Mouse (Mus musculus) embryonic stem cell, embryonic (primary cell): ENCODE measurements around the gene Pitpna.

Experiments used
- CTCF ChIA-PET, 4 experiments: fragments of 300-600 bp in 2 of 4; fragments of 350-600 bp in 2 of 4; sonication (Branson Sonifier 250); formaldehyde crosslinking; loops; one replicate each; lab custom pipeline; 2022; ENCODE audit warnings: inconsistent platforms in 2 of 4; lab: Charles Lee
- POLR2A ChIA-PET, 4 experiments: fragments of 300-600 bp in 2 of 4; fragments of 350-600 bp in 2 of 4; sonication (Branson Sonifier 250); formaldehyde crosslinking; loops; one replicate each; lab custom pipeline; 2022; ENCODE audit warnings: antibody characterized with exemption in 4 of 4, inconsistent platforms in 1 of 4; lab: Charles Lee

Gene Pitpna

DNA sequence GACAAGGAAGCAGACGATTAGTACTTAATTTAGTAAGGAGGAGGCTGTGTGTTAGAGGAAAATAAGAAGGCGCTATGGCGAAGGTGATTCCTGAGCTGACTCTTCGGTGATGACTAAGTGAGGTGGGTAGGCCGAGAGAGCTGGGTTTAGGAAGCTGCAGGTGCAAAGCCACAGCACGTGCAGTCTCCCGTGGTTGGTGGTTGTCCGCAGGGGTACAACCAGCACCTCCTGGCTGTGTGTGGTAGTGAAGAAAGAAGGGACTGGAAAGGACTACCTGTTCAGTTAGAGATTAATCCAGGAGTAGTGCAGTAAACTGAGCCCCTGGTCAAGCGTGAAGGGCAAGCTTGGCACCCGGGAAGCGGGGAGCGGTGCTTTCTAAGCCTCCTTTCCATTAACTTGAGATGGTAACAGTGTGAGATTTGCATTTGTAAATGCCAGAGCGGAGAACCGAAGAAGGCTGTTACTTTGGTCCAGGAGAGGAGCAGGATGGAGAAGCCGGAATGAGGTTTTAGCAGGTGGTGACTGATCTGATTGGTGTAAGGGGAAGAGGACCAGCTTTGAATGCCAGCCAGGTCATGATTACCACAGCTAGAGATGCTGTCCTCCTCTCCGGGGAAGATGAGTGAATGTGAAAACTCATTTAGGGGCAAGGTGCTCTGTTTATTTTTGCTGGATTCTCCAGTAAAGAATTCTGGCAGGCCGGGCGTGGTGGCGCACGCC, 64.5 kb downstream of the Pitpna start:
- ChIA-PET CTCF (interaction anchor here in 3 of 4 experiments (0.5 to 2.2 kb wide), 12 partner anchors 12 to 652 kb away, joined by 3 to 10 read pairs (median 3); partner anchors contain the start of genes Crk (in 1 of the 3), Inpp5k (in 1 of the 3) and Rilp (in 1 of the 3)), POLR2A (interaction anchor here (0.6 to 7.1 kb wide), 43 partner anchors 8 to 406 kb away, joined by 3 to 73 read pairs (median 5); partner anchors contain the start of genes Inpp5k (in 3 of the 4), Crk (in 2 of the 4), Pitpna (in 1 of the 4) and Slc43a2 (in 1 of the 4))

DNA sequence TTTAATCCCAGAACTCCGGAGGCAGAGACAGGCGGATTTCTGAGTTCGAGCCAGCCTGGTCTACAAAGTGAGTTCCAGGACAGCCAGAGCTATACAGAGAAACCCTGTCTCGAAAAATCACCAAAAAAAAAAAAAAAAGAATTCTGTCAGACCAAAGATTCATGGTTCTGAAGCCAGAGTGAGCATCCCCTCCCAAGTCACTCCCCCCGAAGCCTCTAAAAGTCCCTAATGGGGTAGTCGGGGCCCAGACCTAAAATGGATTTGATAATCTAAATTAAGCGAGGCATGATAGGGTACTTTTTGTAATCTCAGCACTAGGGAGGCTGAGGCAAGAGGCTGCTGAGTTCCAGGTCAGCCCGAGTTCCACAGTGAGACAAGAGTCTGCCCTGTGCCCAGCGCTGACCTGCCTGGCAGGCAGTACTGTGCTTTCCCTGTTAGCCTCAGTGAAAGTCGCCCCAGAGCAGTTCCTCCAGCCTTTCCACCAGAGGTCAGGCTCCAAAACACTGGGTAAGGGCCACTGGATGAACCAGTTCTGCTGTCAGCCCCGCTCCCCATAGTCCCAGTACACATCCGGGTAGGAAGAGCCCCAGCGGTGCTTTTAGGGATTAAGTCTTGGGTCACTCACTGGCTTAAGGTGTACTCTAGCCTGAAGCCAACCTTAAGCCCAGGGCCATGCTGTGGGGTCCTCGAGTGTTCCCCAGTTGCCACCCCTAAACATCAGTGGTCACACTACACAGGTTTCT, 65.2 kb downstream of the Pitpna start:
- CTCF ChIA-PET: interaction anchor here in 3 of 4 experiments (0.6 to 1.2 kb wide), 4 partner anchors 46 to 330 kb away, joined by 3 to 12 read pairs (median 3); partner anchors contain the start of gene Rilp (in 1 of the 3)

DNA sequence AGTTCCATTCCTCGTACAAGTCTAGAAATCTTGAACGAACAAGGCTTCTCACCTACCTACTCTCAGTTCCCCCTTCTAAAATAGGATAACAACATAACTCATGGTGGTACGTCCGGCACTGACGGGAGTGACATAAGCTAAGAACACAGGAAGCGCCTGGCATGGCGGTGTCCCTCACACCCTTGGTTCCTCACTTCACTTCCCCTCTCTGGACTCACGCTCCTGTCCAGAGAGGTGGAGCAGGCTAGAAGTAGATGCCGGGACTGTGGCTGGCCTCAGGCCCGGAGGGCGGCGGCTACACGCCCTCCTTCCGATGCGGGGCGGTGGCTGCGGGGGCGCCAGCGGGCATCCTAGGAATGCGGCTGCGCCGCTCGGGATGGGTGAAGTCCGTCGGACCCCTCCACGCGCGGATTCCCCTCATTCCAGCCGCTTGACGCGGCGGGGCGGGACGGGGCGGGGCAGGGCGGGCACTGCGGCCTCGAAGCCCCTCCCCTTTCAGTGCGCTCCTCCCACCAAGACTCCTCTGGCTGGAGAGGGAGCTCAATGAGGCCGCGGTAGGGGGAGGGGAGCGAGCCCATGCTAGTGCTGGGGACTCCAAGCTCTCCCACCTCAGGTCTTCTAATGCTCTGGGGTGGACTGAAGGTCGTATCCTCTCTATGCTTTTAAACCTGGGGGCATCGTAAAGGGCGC, 66.0 kb downstream of the Pitpna start:
- ChIA-PET POLR2A (interaction anchor here in 3 of 4 experiments (0.6 to 7.1 kb wide), 61 partner anchors 9 to 821 kb away, joined by 3 to 73 read pairs (median 4); partner anchors contain the start of genes Ywhae (in 3 of the 3), Crk (in 2 of the 3), Rilp (in 2 of the 3) and Tlcd2 (in 2 of the 3)), CTCF (interaction anchor here in 3 of 4 experiments (0.5 to 2.1 kb wide), 6 partner anchors 18 to 329 kb away, joined by 3 to 12 read pairs (median 4); partner anchors contain the start of genes Crk (in 1 of the 3) and Rilp (in 1 of the 3))

More for the DNA sequence above, 65.2 kb downstream of the Pitpna start:
- POLR2A ChIA-PET: interaction anchor here in 3 of 4 experiments (0.9 to 7.1 kb wide), 37 partner anchors 8 to 198 kb away, joined by 3 to 73 read pairs (median 7); partner anchors contain the start of genes Crk (in 2 of the 3), Inpp5k (in 2 of the 3), Tlcd2 (in 1 of the 3) and Wdr81 (in 1 of the 3)

DNA sequence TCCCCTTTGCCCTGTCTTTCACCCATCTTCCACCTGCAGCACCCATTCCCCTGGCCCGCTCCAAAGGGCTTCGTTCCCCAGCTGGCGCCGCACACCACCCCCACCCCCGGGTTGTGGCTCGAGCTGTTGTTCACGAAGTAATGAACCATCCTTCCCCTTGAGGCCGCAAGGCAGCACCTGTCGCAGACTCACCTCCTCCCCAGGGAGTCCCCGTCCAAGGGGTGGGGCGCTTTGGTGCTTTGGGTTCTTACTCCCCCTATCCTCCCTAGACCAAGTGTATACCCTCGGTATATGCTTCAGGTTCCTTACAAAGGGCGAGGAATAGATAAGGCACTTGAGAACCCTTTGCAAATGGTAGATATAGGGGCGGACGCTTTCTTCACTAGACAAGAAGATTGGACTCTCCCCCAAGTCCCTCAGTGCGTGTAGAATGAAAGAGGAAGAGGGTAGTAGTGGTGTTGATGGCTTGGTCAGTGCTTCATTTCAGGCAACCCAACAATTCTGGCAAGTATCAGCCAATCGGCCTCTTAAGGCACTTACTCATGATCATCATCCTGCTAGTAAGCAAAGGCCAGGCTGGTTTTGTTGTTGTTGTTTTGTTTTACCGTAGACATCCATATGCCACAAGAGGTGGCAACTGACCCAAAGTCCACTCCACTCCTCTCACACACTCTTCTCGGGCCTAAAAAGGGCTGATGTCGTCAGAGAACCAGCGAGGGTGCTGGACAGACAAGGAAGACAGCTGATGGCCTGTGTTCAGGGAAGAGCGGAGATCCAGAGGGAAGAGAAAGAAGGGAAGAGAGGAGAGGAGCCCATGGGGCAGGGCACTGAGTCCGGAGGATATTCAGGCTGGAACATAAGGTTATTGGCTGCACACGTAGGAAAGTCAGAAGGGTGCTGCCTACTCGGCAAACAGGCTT, 66.8 kb downstream of the Pitpna start:
- ChIA-PET POLR2A (interaction anchor here in 3 of 4 experiments (0.6 to 7.1 kb wide), 69 partner anchors 9 to 822 kb away, joined by 3 to 73 read pairs (median 5); partner anchors contain the start of genes Crk (in 3 of the 3), Ywhae (in 3 of the 3), Inpp5k (in 2 of the 3) and Rilp (in 2 of the 3)), CTCF (interaction anchor here in 3 of 4 experiments (0.6 to 2.1 kb wide), 5 partner anchors 24 to 144 kb away, joined by 3 to 10 read pairs (median 3); partner anchors contain the start of genes Crk (in 1 of the 3) and Rilp (in 1 of the 3))

DNA sequence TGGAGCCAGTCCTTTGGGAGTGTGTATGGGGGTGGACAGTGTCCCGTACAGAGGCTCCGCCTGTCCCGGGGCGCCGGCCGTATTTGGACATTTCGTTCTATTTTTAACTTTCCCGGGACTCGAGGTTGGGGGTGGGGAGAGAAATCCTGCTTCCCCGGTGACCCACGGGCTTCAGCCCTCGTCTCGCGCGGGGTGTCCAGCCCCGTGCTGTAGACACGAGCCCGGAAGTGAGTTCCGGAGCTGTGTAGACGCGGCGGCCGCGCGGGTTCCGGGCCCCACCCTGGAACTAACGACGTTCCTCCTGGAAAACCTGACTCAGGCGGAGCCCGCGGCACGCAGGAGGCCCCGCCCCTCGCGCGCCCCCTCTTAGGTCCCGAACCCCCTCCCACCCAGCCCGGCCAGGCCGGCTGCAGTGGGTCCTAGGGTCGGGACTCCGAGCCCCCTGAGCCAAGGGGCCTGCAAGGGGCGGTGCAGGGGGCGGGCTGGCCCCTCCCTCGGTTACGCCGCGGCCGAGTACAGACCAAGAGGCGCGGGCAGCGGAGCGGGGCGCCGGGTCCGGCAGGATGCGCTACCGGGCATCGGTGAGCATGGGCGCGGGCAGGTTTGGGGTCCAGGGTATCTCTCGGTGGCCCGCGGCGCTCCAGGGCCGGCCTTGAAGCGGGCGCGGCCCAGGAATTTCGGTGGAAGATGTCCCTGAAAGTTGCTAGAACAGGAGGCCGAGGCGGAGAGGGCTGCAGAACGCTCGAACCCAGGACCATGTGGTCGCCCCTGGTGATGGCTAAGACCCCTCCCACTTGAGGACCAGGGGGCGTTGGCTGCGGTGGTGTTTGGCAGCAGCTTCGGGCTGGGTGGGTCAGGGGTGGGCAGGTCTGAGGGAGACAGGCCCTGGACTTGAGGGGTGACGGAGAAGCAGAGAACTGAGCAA, 68.0 kb downstream of the Pitpna start:
- ChIA-PET CTCF (interaction anchor here in 2 of 4 experiments (0.9 to 2.1 kb wide), 3 partner anchors 9 to 145 kb away, joined by 3 to 10 read pairs (median 3); partner anchors contain the start of gene Rilp (in 1 of the 2)), POLR2A (interaction anchor here in 3 of 4 experiments (0.6 to 7.1 kb wide), 36 partner anchors 9 to 359 kb away, joined by 3 to 73 read pairs (median 7); partner anchors contain the start of genes Crk (in 3 of the 3), Inpp5k (in 3 of the 3), Tlcd2 (in 2 of the 3) and Rilp (in 1 of the 3))

DNA sequence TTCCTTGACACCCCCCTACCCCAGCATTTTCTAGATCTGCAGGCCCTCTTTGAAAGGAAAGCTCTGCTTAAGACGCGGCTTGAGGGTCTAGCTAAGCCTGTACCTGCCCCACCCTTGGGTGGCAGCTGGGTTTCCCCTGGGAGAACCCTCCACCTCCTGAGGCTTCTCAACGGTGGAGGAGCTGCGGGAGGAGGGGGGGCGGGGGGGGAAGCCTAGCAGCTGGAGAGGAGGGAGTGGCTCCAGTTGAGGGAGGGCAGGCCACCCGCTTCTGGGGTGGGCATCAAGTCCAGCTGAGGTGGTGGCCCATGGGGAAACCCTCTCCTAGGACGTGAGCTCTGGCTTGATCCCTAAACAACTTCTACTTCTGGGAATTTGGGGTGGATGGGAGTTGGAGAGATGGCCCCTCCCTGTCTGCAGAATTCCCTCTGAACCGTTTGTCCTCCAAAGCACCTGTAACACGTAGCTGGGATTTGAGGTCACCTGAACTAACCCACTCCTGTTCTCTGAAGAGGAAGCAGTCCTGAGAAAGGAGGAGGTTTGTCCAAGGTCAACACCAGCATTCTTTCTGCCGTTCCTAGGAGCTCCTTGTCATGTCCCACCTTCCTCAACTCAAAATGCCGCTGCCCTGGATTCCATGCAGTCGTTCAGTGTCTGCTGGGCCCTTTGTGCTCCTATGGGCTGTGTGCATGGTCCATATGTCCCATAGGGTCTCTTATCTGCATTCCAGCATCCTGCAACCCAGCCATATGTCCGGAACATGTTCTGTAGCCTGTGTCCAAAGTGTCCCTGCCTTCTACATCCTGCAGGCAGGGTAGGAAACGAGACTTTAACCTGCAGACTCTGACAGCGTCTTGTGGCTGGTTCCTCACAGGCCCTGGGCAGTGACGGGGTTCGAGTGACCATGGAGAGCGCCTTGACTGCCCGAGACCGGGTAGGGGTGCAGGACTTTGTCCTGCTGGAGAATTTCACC, 69.0 kb downstream of the Pitpna start:
- CTCF ChIA-PET: interaction anchor here in 2 of 4 experiments (0.9 kb wide), 2 partner anchors 8 to 10 kb away, joined by 3 read pairs; no protein-coding TSS in a partner anchor

DNA sequence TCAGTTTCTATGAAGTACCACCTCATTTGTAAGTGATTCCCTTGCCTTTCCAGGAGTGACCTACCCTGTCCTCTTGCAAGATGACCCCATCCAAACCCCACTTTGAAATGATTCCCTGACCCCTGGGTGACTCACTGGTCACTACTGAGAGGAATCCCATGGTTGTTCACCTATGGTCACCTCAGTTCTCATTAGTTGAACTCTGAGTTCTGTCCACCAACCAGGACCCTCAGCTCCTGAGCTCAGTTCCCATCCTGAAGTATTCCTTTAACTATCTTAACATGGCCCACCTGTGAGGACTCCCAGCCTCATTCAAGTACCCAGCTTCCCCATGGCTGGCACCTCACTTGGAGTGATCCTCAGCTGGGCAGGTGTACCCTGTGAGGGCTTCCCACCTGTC, 69.9 kb downstream of the Pitpna start:
- CTCF ChIA-PET: no interaction called here
- POLR2A ChIA-PET: interaction anchor here in 2 of 4 experiments (1.9 to 7.1 kb wide), 3 partner anchors 14 to 197 kb away, joined by 7 to 73 read pairs (median 17); partner anchors contain the start of genes Crk (in 1 of the 2) and Tlcd2 (in 1 of the 2)

More for the DNA sequence above, 69.0 kb downstream of the Pitpna start:
- POLR2A ChIA-PET: interaction anchor here in 3 of 4 experiments (0.6 to 7.1 kb wide), 44 partner anchors 9 to 561 kb away, joined by 3 to 73 read pairs (median 4); partner anchors contain the start of genes Crk (in 3 of the 3), Inpp5k (in 3 of the 3), Tlcd2 (in 2 of the 3) and Dbil5 (in 1 of the 3)

DNA sequence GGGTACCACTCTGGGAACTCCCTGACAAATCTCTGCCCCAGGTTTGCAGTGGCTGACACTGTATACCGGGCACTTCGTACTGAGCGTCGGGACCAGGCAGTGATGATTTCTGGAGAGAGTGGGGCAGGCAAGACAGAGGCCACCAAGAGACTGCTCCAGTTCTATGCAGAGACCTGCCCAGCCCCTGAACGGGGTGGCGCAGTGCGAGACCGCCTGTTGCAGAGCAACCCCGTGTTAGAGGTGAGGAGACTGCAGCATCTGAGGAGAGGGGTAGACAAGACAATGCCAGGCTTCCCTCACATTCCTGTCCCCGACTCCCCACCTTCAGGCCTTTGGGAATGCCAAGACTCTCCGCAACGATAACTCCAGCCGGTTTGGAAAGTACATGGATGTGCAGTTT, 70.4 kb downstream of the Pitpna start:
- POLR2A ChIA-PET: interaction anchor here in 1 of 4 experiments (7.1 kb wide), 1 partner anchor 22 kb away, joined by 73 read pairs; the partner anchor contains the start of gene Crk
- CTCF ChIA-PET: no interaction called here

DNA sequence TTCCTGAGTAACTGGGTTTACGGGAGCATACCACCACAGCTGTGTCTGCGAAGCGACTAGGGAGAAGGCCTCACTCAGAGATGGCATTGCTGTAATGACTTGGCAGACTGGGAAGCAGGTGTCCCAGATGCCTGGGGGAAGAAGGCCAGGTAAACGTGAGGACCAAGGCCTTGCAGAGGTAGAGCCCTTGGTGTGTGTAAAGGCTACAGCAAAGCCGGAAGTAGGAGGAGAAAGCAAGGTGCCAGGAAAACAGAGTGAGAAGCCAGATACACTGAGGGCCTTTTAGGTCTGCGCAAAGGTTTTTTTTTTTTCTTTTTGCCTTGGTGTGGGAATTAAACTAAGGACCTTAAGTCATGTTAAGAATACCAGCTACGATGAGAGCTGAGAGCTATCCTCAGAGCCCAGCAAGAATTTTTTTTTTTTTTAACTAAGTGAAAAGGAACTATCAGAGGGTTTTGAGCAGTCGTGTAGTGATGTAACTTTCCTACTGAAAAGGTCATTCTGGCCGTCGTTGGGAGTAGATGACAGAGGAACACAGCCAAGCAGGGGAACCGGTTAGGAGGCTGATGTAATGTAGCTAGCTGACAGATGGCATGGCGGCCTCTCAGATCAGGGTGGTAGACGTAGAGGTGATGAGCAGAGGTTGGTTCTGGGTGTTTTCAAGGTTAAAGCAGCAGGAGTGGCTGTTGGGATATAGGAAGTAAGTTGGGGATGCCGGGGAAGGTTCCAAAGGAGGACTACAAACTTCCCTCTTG, 71.3 kb downstream of the Pitpna start:
- CTCF ChIA-PET: interaction anchor here in 1 of 4 experiments (0.6 kb wide), 1 partner anchor 333 kb away, joined by 3 read pairs; no protein-coding TSS in a partner anchor
- POLR2A ChIA-PET: interaction anchor here in 2 of 4 experiments (0.6 to 1.8 kb wide), 5 partner anchors 9 to 34 kb away, joined by 3 to 4 read pairs (median 3); no protein-coding TSS in a partner anchor

DNA sequence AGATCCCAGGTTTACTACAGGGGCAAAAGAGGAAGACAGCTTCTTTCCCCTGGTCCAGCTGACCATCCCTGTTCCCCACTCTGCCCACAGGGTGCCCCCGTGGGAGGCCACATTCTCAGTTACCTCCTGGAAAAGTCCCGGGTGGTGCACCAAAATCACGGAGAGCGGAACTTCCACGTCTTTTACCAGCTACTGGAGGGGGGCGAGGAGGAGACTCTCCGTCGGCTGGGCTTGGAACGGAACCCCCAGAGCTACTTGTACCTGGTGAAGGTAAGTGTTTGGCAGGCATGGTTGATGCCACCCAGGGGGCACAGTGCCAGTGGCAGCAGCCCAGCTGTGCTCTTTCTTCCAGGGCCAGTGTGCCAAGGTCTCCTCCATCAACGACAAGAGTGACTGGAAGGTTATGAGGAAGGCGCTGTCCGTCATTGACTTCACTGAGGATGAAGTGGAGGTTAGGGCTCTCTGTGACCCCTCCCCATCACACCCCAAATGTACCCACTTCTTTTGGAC, 72.2 kb downstream of the Pitpna start:
- CTCF ChIA-PET: no interaction called here
- POLR2A ChIA-PET: interaction anchor here in 3 of 4 experiments (0.5 to 2.0 kb wide), 11 partner anchors 8 to 156 kb away, joined by 3 to 10 read pairs (median 3); partner anchors contain the start of gene Myo1c (in 1 of the 3)

DNA sequence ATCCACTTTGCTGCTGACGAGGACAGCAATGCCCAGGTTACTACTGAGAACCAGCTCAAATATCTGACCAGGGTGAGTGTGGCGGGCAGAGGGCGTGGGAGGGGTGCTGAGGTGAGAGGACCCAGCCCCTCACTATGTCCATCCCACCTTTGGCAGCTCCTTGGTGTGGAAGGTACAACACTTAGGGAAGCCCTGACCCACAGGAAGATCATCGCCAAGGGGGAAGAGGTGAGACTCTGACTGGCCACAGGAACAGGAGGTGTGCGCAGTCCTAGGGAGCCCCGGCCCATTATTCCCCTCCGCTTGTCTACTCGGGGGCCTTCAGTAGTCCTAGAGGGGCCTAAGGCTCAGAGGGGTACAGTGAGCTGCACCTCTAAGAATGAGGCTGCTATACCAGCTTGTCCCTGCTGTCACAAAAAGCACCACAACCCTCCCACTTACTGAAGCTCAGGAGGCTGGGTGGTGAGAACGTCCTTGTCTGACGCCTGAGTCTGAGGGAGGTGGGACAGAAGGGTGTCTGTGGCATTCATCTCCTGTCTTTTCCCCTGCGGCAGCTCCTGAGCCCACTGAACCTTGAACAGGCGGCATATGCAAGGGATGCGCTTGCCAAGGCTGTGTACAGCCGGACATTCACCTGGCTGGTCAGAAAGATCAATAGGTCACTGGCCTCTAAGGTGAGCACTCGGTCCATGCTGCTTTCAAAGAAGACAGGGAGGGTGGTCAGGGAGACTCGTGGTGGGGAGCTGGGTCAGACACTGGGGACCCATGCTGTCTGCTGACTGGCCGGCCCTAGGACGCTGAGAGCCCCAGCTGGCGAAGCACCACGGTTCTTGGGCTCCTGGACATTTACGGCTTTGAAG, 73.3 kb downstream of the Pitpna start:
- POLR2A ChIA-PET: interaction anchor here in 2 of 4 experiments (0.6 to 3.2 kb wide), 13 partner anchors 9 to 73 kb away, joined by 3 to 15 read pairs (median 4); partner anchors contain the start of genes Crk (in 1 of the 2), Inpp5k (in 1 of the 2), Myo1c (in 1 of the 2) and Pitpna (in 1 of the 2)
- CTCF ChIA-PET: no interaction called here

DNA sequence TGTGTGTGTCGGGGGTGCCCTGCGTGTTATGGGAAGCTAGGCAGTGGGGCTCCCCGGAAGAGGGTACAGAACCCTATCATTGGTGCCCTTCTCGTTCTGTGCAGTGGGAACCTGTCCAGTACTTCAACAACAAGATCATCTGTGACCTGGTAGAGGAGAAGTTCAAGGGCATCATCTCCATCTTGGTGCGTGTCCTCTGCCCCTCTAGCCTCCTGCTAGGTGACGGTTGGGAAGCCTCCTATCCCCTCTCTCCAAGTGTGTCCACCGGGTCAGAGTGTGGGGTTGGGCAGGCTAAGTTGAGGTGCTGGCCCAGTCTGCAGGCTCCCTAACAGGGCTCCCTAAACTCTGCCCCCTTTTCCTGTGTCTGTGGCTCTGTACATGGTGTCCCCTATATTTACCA, 74.2 kb downstream of the Pitpna start:
- CTCF ChIA-PET: no interaction called here
- POLR2A ChIA-PET: interaction anchor here in 2 of 4 experiments (0.6 to 3.2 kb wide), 7 partner anchors 10 to 98 kb away, joined by 3 to 15 read pairs (median 4); partner anchors contain the start of genes Crk (in 1 of the 2), Myo1c (in 1 of the 2) and Pitpna (in 1 of the 2)
